Mouse (Mus musculus) bone marrow, adult 2 months (tissue): ENCODE measurements around the gene Cacng7.
"Not testable (repeated sequence)": the region's sequence is repeated elsewhere in the genome, so short reads cannot be mapped to it uniquely, and the experiment has no call there.

Experiments used
- CTCF ChIP-seq: fragments of 200-500 bp; IDR thresholded peaks from 2 replicates; pipeline ENCODE4 v1.5.1; 2011; ENCODE audit warnings: low read length, control low read depth; ENCODE audit not compliant: control insufficient read depth, insufficient read depth
- POLR2A ChIP-seq: fragments of 200-500 bp; IDR thresholded peaks from 2 replicates; pipeline ENCODE4 v1.6.1; 2011; ENCODE audit warnings: low read depth, mild to moderate bottlenecking, control low read depth, low read length, borderline replicate concordance; ENCODE audit not compliant: control insufficient read depth

DNA sequence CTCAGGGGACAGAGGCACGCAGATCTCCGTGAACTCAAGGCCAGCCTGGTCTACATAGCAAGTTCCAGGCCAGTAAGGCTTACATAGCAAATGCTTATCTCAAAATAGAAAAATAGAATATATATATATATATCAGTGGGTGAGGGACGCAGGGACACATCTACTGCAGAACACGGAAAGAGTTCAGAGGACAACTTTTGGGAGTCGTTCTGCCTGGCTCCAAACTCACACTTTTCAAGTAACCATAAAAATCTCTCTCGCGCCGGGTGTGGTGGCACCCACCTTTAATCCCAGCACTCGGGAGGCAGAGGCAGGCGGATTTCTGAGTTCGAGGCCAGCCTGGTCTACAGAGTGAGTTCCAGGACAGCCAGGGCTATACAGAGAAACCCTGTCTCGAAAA lies 40.5 kb upstream of the Cacng7 start:
- not testable (repeated sequence) for TF ChIP-seq CTCF, POLR2A
